Mouse (Mus musculus) liver, embryonic 13.5 days (tissue): ENCODE data around the gene Zbtb8os. TPM values are rescaled to one million over a fixed set of nuclear protein-coding genes. Genes with fewer than 3 reads are reported as not detected.
A peak's percentile ranks its signal among the peaks of the same experiment; 100 is the strongest.
"Not testable (repeated sequence)": the region's sequence is repeated elsewhere in the genome, so short reads cannot be mapped to it uniquely, and the experiment has no call there.

Source experiments
- ATAC-seq: fragments of 200-750 bp; cut with Nextera tagmentation; 2 replicates; pipeline ENCODE4 v1.8.0; 2017; ENCODE audit warnings: low read depth, mild to moderate bottlenecking, moderate number of reproducible peaks, moderate library complexity
- DNase-seq: peaks from one replicate; pipeline ENCODE4 v3.0.0; 2022
- H3K27ac ChIP-seq: fragments of 300-500 bp; sonication (generic); 2 replicates; pipeline ENCODE4 v1.5.1; 2015; ENCODE audit warnings: moderate library complexity, mild to moderate bottlenecking, inconsistent platforms
- H3K27me3 ChIP-seq: fragments of 300-500 bp; sonication (generic); 2 replicates; pipeline ENCODE4 v1.6.1; 2015; ENCODE audit warnings: mild to moderate bottlenecking, inconsistent platforms
- H3K36me3 ChIP-seq: fragments of 300-500 bp; sonication (generic); 2 replicates; pipeline ENCODE4 v1.6.1; 2015; ENCODE audit warnings: mild to moderate bottlenecking, inconsistent platforms
- H3K4me1 ChIP-seq: fragments of 300-500 bp; sonication (generic); replicated peaks from 2 replicates; pipeline ENCODE4 v1.6.1; 2015; ENCODE audit warnings: inconsistent platforms
- H3K4me2 ChIP-seq: fragments of 300-500 bp; sonication (generic); 2 replicates; pipeline ENCODE4 v1.6.1; 2015; ENCODE audit warnings: inconsistent platforms, mild to moderate bottlenecking, moderate library complexity
- H3K4me3 ChIP-seq: fragments of 300-500 bp; sonication (generic); replicated peaks from 2 replicates; pipeline ENCODE4 v1.5.1; 2015; ENCODE audit warnings: mild to moderate bottlenecking, inconsistent platforms
- H3K9ac ChIP-seq: fragments of 300-500 bp; sonication (generic); 2 replicates; pipeline ENCODE4 v1.6.1; 2015; ENCODE audit warnings: mild to moderate bottlenecking, inconsistent platforms
- H3K9me3 ChIP-seq: fragments of 300-500 bp; sonication (generic); replicated peaks from 2 replicates; pipeline ENCODE4 v1.6.1; 2016; ENCODE audit warnings: inconsistent platforms
- WGBS: fragments of 180-500 bp; shearing (Covaris S2); methylation state at CpG from one replicate; pipeline ENCODE4 v1.1.7; 2015; ENCODE audit not compliant: insufficient replicate concordance; 5-methylcytosine and 5-hydroxymethylcytosine counted together
- polyA plus RNA-seq: library from polyadenylated mRNA; unstranded; fragments of >200 nt; fragmentation: Nextera tagmentation; extraction: Ambion mirVana; gene quantifications from 2 replicates; pipeline ENCODE4 v1.2.1, GENCODE M21; 2015

Zbtb8os gene
- polyA plus RNA-seq, 1 experiment from 2014 or later: 30.4 TPM

DNA sequence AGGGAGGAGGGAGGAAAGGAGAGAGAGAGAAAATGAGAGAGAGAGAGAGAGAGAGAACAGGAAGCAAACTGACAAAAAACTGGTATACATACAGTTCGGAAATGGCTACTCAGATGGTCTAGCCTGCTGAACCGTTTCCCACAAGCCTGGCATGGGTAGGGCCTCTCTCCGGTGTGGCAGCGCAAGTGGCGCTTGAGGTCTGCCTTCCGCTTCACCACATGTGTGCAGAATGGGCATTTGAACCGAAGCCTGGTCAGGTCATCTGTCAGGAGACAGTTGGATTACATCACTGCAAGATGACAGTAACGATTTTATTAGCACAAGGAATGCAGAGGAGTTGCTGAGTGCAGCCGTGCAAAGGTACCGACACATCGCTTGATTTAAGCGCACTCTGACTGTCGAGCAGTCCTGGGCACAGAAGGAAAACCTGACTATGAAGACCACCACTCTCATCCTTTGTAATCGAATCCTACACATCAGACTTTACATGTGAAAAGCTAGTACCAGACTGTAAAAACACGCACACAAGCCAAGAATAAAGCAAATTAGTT lies 22.2 kb downstream of the Zbtb8os start:
- H3K27me3 ChIP-seq: no peaks in the 10 kb centered on the region
- DNase-seq (no peak), ATAC-seq (no peak)
- 76% methylated on average over 15 of the region's 15 CpGs for WGBS
- H3K27ac ChIP-seq: no peak overlapping the region
- H3K36me3 ChIP-seq: peaks cover 13% of the 10 kb centered on the region; the same call in 1 of the 2 replicates
- peaks cover 12% of the 10 kb centered on the region for H3K4me1 ChIP-seq
- H3K4me3 ChIP-seq: no peak overlapping the region
- H3K9ac ChIP-seq: no peak overlapping the region
- H3K9me3 ChIP-seq: no peaks in the 10 kb centered on the region
- H3K4me2 ChIP-seq: no peak overlapping the region

- not testable (repeated sequence) for H3K36me3 ChIP-seq, H3K9ac ChIP-seq, DNase-seq, ATAC-seq, H3K27me3 ChIP-seq, H3K27ac ChIP-seq, H3K9me3 ChIP-seq, H3K4me2 ChIP-seq, H3K4me3 ChIP-seq
- peaks cover 13% of the 10 kb centered on the region for H3K4me1 ChIP-seq
- WGBS: 55% methylated on average over 3 of the region's 3 CpGs
Observed at GRCm38 (mm10) chr4:129362238-129362637, 26.7 kb downstream of the Zbtb8os start.

GRCm38 (mm10) chr4:129362771-129363170 lies 27.3 kb downstream of the Zbtb8os start:
- ATAC-seq: no peak
- Histone ChIP-seq H3K36me3 (no peaks in the 10 kb centered on the region; the same call in 1 of the 2 replicates), H3K27ac (no peak overlapping the region), H3K4me3 (no peak overlapping the region), H3K9me3 (no peaks in the 10 kb centered on the region), H3K4me1 (peaks cover 13% of the 10 kb centered on the region), H3K9ac (no peak overlapping the region), H3K27me3 (no peaks in the 10 kb centered on the region), H3K4me2 (no peak overlapping the region)
- 77% methylated on average over 5 of the region's 5 CpGs for WGBS
- no peak for DNase-seq

DNA sequence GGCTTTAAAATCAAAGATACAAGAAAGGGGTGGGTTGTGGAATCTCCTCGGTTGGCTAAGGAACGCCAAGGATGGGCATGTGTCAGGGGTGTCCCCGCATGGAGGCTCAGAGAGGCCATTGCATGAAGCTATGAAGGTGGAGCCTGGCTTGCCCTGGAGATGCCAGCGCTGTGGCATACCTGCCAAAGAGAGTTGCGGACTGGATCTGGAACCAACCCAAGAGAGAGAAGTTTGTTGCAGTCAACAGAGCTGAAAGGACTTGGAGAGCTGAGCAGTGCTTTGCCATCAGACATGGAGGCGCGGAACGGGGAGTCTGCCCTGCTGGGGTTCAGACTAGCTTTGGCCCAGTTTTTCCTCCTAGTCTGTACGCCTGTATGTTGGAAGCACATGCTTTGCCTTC lies 28.0 kb downstream of the Zbtb8os start:
- no peak for DNase-seq
- Histone ChIP-seq H3K9ac (no peak overlapping the region), H3K4me2 (no peak overlapping the region), H3K36me3 (no peaks in the 10 kb centered on the region; the same call in 1 of the 2 replicates), H3K27ac (no peak overlapping the region), H3K27me3 (no peaks in the 10 kb centered on the region), H3K4me3 (no peak overlapping the region), H3K9me3 (no peaks in the 10 kb centered on the region), H3K4me1 (peaks cover 13% of the 10 kb centered on the region)
- no peak for ATAC-seq
- WGBS: 83% methylated on average over 9 of the region's 9 CpGs

- H3K27me3 ChIP-seq: no peaks in the 10 kb centered on the region
- no peaks in the 10 kb centered on the region; the same call in 1 of the 2 replicates for H3K36me3 ChIP-seq
- DNase-seq (no peak), ATAC-seq (no peak)
- no peak overlapping the region for H3K27ac ChIP-seq
- no peak overlapping the region for H3K4me2 ChIP-seq
- WGBS: 69% methylated on average over 3 of the region's 3 CpGs
- no peak overlapping the region for H3K4me3 ChIP-seq
- no peaks in the 10 kb centered on the region for H3K9me3 ChIP-seq
- no peak overlapping the region for H3K9ac ChIP-seq
- H3K4me1 ChIP-seq: peaks cover 13% of the 10 kb centered on the region
Observed at GRCm38 (mm10) chr4:129364379-129364778, 28.9 kb downstream of the Zbtb8os start.

DNA sequence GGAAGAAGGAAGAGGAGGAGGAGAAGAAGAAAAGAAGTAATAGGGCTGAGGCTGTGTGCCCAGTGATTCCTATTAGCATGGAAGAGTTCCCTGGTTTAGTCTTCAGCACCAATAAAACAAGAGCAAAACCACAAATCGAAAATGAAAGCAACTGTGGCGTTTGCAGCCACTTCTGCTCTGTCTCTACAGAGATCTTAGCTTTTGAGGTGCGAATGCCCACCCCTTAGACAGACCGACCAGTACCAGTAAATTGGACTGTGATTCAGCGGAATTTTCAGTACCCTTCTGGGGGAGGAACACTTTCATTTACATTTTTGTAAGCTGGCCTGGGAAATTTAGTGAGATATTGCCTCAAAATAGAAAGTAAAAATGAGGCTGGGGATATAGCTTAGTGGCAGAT lies 29.7 kb downstream of the Zbtb8os start:
- 0 out of 2 replicates have a peak overlapping the region, but pooled peaks have one; percentile 6 for H3K4me3 ChIP-seq
- ATAC-seq (no peak), DNase-seq (no peak)
- no peaks in the 10 kb centered on the region for H3K9me3 ChIP-seq
- peak overlapping the region; percentile 13; the same call in 1 of the 2 replicates for H3K4me2 ChIP-seq
- WGBS: 60% methylated on average over 5 of the region's 5 CpGs
- H3K27me3 ChIP-seq: no peaks in the 10 kb centered on the region
- peaks cover 13% of the 10 kb centered on the region for H3K4me1 ChIP-seq
- peak overlapping the region; percentile 8; the same call in 1 of the 2 replicates for H3K9ac ChIP-seq
- H3K36me3 ChIP-seq: no peaks in the 10 kb centered on the region; the same call in 1 of the 2 replicates
- H3K27ac ChIP-seq: no peak overlapping the region

DNA sequence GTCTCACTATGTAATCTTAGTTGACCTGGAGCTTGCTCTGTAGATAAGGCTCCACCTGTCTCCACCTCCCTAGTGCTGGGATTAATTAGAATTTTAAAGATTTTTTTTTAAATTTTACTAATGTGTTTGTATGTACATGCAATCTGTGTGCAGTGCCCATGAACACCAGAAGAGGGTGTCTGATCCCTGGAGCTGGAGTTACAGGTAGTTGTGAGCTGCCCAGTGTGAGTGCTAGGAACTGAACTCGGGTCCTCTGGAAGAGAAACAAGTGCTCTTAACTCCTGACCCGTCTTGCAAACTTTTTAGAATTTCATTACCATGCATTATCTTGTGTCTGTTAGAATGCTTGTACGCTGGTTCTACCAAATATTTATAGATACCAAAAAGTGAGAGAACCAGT lies 35.9 kb downstream of the Zbtb8os start:
- Histone ChIP-seq H3K27me3 (peaks cover 9% of the 10 kb centered on the region), H3K4me1 (peaks cover 37% of the 10 kb centered on the region), H3K9me3 (no peaks in the 10 kb centered on the region), H3K4me3 (no peak overlapping the region), H3K36me3 (no peaks in the 10 kb centered on the region), H3K27ac (no peak overlapping the region), H3K9ac (no peak overlapping the region), H3K4me2 (no peak overlapping the region)
- ATAC-seq: no peak
- WGBS: 76% methylated on average over 3 of the region's 3 CpGs
- no peak for DNase-seq

GRCm38 (mm10) chr4:129373202-129373976 lies 37.9 kb downstream of the Zbtb8os start:
- DNase-seq (no peak), ATAC-seq (no peak)
- Histone ChIP-seq H3K4me2 (no peak overlapping the region), H3K9ac (no peak overlapping the region), H3K27ac (peak overlapping the region; percentile 39), H3K9me3 (no peaks in the 10 kb centered on the region), H3K36me3 (no peaks in the 10 kb centered on the region), H3K4me3 (no peak overlapping the region), H3K27me3 (peaks cover 29% of the 10 kb centered on the region), H3K4me1 (peaks cover 52% of the 10 kb centered on the region)
- WGBS: 46% methylated on average over 8 of the region's 8 CpGs

GRCm38 (mm10) chr4:129374219-129374755 lies 38.8 kb downstream of the Zbtb8os start:
- H3K9ac ChIP-seq: no peak overlapping the region
- H3K9me3 ChIP-seq: no peaks in the 10 kb centered on the region
- no peak overlapping the region for H3K27ac ChIP-seq
- H3K27me3 ChIP-seq: peaks cover 36% of the 10 kb centered on the region
- H3K4me1 ChIP-seq: peaks cover 52% of the 10 kb centered on the region
- WGBS: 48% methylated on average over 11 of the region's 11 CpGs
- no peak overlapping the region for H3K4me3 ChIP-seq
- no peak overlapping the region for H3K4me2 ChIP-seq
- DNase-seq (no peak), ATAC-seq (no peak)
- H3K36me3 ChIP-seq: no peaks in the 10 kb centered on the region

DNA sequence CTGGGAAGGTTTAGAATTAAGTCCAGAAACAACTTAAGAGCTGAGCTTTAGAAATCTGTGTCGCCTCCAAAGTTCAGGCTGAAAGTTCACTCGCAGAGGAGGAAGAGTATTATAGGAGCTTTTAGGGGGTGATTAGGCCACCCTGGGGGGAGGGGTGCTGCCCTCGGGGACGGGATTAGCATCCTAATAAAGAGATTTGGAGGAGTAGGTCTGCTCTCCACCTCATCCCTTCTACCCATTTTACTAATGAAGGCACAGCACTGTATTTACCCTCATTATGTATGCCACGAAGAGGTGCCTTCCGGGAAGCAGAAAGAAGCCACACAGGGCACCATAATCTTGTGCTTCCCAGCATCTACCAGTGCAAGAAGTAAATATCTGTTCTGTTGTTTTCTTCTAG lies 39.5 kb downstream of the Zbtb8os start:
- DNase-seq (no peak), ATAC-seq (no peak)
- Histone ChIP-seq H3K4me3 (no peak overlapping the region), H3K4me2 (no peak overlapping the region), H3K9ac (no peak overlapping the region), H3K4me1 (peaks cover 52% of the 10 kb centered on the region), H3K27ac (no peak overlapping the region), H3K36me3 (no peaks in the 10 kb centered on the region), H3K27me3 (peaks cover 42% of the 10 kb centered on the region), H3K9me3 (no peaks in the 10 kb centered on the region)
- WGBS: 52% methylated on average over 6 of the region's 6 CpGs

- Histone ChIP-seq H3K4me1 (peaks cover 52% of the 10 kb centered on the region), H3K4me2 (no peak overlapping the region), H3K9me3 (no peaks in the 10 kb centered on the region), H3K27me3 (peaks cover 43% of the 10 kb centered on the region), H3K9ac (no peak overlapping the region), H3K27ac (no peak overlapping the region), H3K4me3 (no peak overlapping the region), H3K36me3 (no peaks in the 10 kb centered on the region)
- ATAC-seq (no peak), DNase-seq (no peak)
- 67% methylated on average over 5 of the region's 5 CpGs for WGBS
Observed at GRCm38 (mm10) chr4:129375821-129376220, 40.3 kb downstream of the Zbtb8os start.
